Mouse (Mus musculus): ENCODE measurements around the gene Taf6l.

GRCm38 (mm10) chr19:8739646-8740045, 46.6 kb downstream of the Taf6l start:
- TF ChIP-seq GATA1 (IDR thresholded peaks at IDR 0.05; ENCODE audit: borderline replicate concordance, low read length) (no peak), CTCF (IDR thresholded peaks at IDR 0.05; ENCODE audit: low read depth, low read length) (no peak), POLR2AphosphoS5 (IDR thresholded peaks at IDR 0.05; ENCODE audit: insufficient replicate concordance, low read depth, low read length) (no peak), GATA2 (IDR thresholded peaks at IDR 0.05; ENCODE audit: borderline replicate concordance, low read depth, low read length) (no peak)

Data from G1E (cell line).